Mouse (Mus musculus) cerebellum, adult (tissue): ENCODE measurements at regions not wholly inside any gene's neighbourhood (a gene's known extent, or its start where the extent isn't known, plus 50 kb on each side); places are given as distances from the start of the nearest gene placed in this dataset.
A peak's percentile ranks its signal among the peaks of the same experiment; 100 is the strongest.

ENCODE experiments used
- ATAC-seq: cut with Nextera tagmentation; 2 replicates; pipeline ENCODE4 v1.9.2; 2017; ENCODE audit warnings: mild to moderate bottlenecking, moderate library complexity, mixed read lengths; ENCODE audit not compliant: insufficient number of reproducible peaks, low FRiP score, low TSS enrichment

DNA sequence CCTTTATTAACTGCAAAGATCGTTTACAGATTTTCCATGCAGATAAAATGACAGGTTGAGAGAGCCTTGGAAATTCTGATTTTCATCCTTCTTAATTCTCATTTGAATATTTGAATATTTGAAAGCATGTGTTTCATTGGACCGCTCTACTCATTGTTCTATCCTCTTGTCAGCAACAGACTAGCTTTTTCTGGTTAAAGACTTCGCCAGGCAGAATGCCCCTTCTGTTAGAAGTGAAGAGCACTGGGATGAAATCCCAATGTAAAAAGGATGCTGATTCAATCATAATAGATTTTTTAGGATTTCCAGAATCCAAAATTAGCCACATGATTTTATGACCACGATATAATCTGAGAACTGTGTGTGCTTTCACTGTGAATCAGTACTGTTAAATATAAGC, 90.8 kb upstream of the Phyhipl start:
- no peak for ATAC-seq

DNA sequence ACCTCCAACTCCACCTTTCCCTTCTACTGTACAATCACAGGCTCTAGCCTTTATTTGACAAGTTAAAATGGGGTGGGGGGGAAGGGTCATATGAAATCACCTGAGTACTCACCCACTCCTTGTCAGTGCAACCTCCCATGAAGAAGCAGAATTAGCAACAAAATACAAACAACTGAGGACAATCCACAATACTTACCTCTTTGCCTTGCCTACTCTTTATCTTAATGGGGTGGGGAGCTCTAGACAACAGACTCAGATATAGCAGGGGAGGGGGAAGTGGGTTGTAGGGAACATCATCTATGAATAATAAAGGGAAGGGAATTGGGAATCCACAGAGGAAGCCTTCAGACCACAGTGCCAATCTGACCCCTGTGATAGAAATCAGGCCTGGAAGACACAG, 86.1 kb upstream of the Phyhipl start:
- no peak for ATAC-seq

- no peak for ATAC-seq
These were observed 84.3 kb upstream of the Phyhipl start for GRCm38 (mm10) chr10:70740095-70740494.

- no peak for ATAC-seq
These were observed 83.7 kb upstream of the Phyhipl start for GRCm38 (mm10) chr10:70739348-70739966.

DNA sequence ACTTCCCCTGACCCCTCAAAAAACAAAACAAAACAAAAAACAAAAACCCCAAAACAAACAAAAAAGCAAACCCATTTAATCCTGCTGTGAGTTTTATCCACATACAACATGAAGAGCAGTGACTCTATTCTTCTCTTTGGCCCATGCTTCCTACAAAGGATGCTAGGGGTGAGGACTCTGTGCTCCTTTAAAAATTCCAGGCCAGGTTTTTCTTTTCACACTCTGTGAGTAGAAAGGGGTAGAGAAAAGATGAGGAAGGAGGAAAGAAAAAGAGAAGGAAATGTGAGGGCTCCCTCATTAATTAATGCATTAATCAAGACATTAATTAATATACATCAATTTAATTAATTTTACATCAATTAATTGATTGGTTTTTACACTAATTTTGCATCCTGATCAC, 82.9 kb upstream of the Phyhipl start:
- ATAC-seq = no peak

DNA sequence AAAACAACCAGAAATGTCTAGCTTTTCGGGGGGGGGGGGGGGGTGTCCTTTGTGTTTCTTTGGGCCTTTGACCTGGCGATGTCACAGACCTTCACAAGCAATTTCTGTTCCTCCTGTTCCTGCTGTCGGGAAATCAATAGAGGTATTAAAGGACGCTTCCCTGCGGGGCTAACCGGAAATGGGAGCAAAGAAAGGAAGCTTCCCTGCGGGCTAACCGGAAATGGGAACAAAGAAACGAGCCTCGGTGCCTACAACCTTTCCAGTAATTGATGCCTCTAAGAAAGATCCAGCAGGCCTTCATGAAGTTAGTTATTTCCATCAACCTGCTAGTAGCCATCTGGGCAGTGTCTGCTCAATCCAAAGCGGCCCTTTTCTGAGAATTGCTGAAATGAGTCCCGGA, 78.2 kb upstream of the Phyhipl start:
- no peak for ATAC-seq

- ATAC-seq = no peak
These were observed 77.7 kb upstream of the Phyhipl start for GRCm38 (mm10) chr10:70733478-70733877.

- ATAC-seq = no peak
These were observed 69.3 kb upstream of the Phyhipl start for GRCm38 (mm10) chr10:70725091-70725490.

DNA sequence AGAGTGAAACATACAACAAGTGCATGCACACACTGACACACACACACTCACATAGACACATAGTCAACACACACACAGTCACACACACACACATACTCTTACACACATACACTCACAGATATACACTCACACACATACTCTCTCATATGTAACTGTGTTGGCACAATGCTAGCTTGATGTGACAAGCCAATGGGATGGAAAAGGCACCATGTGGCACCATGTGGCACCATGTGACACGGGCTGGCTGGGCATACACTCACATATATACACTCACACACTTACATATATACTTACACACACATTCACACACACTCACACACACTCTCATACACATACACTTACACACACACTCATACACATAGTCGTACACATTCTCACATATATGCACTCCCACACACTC, 67.0 kb upstream of the Phyhipl start:
- ATAC-seq = no peak

DNA sequence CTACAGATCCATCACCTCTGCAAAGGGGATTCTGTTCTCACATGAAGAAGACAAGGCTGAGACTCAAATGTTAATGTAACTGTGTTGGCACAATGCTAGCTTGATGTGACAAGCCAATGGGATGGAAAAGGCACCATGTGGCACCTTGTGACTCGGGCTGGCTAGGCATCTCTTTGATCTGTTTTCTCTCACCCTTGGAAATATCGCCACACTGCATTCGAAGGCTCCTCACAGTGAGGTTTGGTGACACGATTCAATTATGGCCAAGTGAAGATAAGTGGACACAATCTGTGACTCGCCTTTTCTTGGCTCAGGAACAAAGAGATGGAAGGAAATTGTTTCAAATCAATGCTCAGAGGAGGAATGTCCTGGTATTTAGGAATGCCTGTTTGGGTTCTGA, 66.6 kb upstream of the Phyhipl start:
- ATAC-seq = no peak

DNA sequence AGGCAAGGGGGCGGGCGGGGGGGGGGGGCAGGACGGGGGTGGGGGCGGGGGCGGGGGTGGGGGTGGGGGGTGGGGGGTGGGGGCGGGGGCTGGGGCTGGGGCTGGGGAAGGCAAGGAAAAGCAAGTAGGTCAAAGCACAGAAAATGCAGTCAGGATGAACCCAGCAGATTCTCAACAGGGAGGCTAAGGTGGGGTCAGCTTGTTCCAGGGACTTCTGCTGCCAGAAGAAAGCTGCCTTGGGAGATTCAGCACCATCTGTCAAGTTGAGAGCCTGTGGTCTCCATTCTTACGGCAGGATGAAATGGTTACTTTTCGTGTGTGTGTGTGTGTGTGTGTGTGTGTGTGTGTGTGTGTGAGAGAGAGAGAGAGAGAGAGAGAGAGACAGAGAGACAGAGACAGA, 61.7 kb upstream of the Phyhipl start:
- ATAC-seq = no peak; the same call in 1 of the 2 replicates

GRCm38 (mm10) chr10:70717025-70717424, 61.3 kb upstream of the Phyhipl start:
- ATAC-seq = peak; percentile 89

- ATAC-seq = no peak
These were observed 57.5 kb upstream of the Phyhipl start for GRCm38 (mm10) chr10:70713306-70713705.

DNA sequence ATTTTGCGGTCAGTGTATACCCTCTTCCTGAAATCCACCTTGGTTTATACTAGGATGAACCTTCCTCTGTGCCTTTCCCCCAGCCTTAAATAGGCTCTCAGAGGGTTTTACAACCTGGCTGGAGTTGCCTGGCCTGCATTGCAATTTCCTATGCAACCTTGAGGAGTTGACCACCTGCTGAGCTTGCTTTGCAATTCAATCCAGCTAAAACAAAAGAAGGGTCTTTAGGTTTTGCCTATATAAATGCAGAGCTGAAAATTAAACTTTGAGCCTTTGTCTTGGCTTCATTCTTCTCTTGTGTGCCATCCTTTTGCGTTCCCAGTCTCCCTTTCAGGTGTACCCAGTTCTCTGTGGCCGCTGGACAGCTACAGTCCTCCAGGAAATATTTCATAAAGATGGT, 53.0 kb upstream of the Phyhipl start:
- ATAC-seq = no peak
